Mouse (Mus musculus): Measurements from ENCODE around the gene Rap1gap. TPM values are rescaled to one million over a fixed set of nuclear protein-coding genes. Genes with fewer than 3 reads are reported as not detected.

Rap1gap gene
- total RNA-seq (2023) = 0.28 TPM in 1 of 2 replicates, not detected in the other

DNA sequence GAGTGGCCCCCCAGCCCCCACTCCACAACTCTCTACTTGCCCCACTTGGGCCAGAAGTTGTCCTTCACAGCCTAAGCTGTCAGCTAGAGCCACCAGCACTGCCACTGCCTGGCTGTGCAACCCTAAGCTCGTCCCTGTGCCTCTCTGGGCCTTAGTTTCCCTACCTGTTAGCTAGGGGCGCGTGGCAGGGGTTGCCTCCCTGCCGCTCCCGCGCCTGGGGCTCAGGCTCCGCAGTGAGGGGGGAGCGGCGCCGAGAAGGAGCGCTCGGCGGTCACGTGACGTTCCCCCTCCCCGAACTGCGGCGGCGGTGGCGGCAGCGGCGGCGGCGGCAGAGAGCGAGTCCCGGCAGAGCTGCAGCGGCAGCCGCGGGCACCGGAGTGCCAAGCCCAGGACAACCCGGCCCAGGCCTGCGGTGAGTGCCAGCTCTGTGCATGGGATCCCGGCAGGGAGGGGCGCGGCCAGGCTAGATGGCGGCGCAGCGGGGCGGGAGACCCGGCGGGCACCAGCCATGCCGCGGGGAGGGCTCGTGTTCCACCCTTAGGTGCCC is at the start of gene Rap1gap:
Gene Rap1gap (plus strand): TSS at position 294 of the 547 bp plus-strand sequence.

Other genes starting within 250 kb of the Rap1gap start
- not detected in 2 replicates for gene Cela3b, start 234.2 kb upstream of the Rap1gap start, total RNA-seq (2023)
- gene 1700013G24Rik, start 211.4 kb upstream of the Rap1gap start, total RNA-seq (2023) = not detected in 2 replicates
- 0.23 and 0.76 TPM in 2 replicates for gene Hspg2, start 196.0 kb upstream of the Rap1gap start, total RNA-seq (2023)
- gene Ldlrad2, start 90.2 kb upstream of the Rap1gap start, total RNA-seq (2023) = not detected in 2 replicates
- gene Usp48, start 71.0 kb upstream of the Rap1gap start, total RNA-seq (2023) = 58.3 and 94.5 TPM in 2 replicates
- gene Alpl, start 131.7 kb downstream of the Rap1gap start, total RNA-seq (2023) = 0.47 and 1.7 TPM in 2 replicates
- 8.0 and 13.3 TPM in 2 replicates for gene Ece1, start 197.5 kb downstream of the Rap1gap start, total RNA-seq (2023)